Mouse (Mus musculus) CH12.LX (cell line): Measurements from ENCODE around the gene Ppp1r27.

Experiments
- CTCF ChIP-seq, 2 experiments: IDR thresholded peaks in 1 of 2; conservative IDR thresholded peaks in 1 of 2; 2 replicates each; pipeline ENCODE4 v1.5.1; 2011 to 2012; ENCODE audit warnings: low read depth in 2 of 2, low read length in 2 of 2, improper control_type of control experiment in 1 of 2, inconsistent platforms in 1 of 2, mild to moderate bottlenecking in 1 of 2, moderate library complexity in 1 of 2
- GABPA ChIP-seq: IDR thresholded peaks from 2 replicates; pipeline ENCODE4 v1.6.1; 2012; ENCODE audit warnings: low read depth, low read length, improper control_type of control experiment, inconsistent platforms; ENCODE audit not compliant: insufficient replicate concordance
- HCFC1 ChIP-seq: IDR thresholded peaks from 2 replicates; pipeline ENCODE4 v1.6.1; 2012; ENCODE audit warnings: low read depth, mild to moderate bottlenecking, inconsistent platforms, low read length, improper control_type of control experiment
- JUN ChIP-seq: IDR thresholded peaks from 2 replicates; pipeline ENCODE4 v1.6.1; 2011; ENCODE audit warnings: low read depth, mild to moderate bottlenecking, low read length, improper control_type of control experiment, moderate library complexity; ENCODE audit not compliant: insufficient read depth
- JUND ChIP-seq: conservative IDR thresholded peaks from 2 replicates; pipeline ENCODE4 v1.6.1; 2011; ENCODE audit warnings: low read depth, low read length, improper control_type of control experiment
- MEF2A ChIP-seq: IDR thresholded peaks from 2 replicates; pipeline ENCODE4 v1.6.1; 2014; ENCODE audit warnings: low read depth, mild to moderate bottlenecking, inconsistent platforms, low read length, improper control_type of control experiment, borderline replicate concordance
- NRF1 ChIP-seq: IDR thresholded peaks from 2 replicates; pipeline ENCODE4 v1.6.1; 2014; ENCODE audit warnings: low read depth, mild to moderate bottlenecking, inconsistent platforms, low read length, improper control_type of control experiment, moderate library complexity
- POLR2A ChIP-seq: IDR thresholded peaks from 2 replicates; pipeline ENCODE4 v1.6.1; 2011; ENCODE audit warnings: low read depth, mild to moderate bottlenecking, improper control_type of control experiment, low read length
- POLR2AphosphoS2 ChIP-seq: IDR thresholded peaks from 2 replicates; pipeline ENCODE4 v1.6.1; 2011; ENCODE audit warnings: low read depth, low read length, improper control_type of control experiment
- UBTF ChIP-seq: IDR thresholded peaks from 2 replicates; pipeline ENCODE4 v1.6.1; 2012; ENCODE audit warnings: low read depth, mild to moderate bottlenecking, inconsistent platforms, low read length, improper control_type of control experiment, moderate library complexity
- ZC3H11A ChIP-seq: IDR thresholded peaks from 2 replicates; pipeline ENCODE4 v1.6.1; 2012; ENCODE audit warnings: low read depth, mild to moderate bottlenecking, inconsistent platforms, low read length, improper control_type of control experiment
- ZNF384 ChIP-seq: IDR thresholded peaks from 2 replicates; pipeline ENCODE4 v1.6.1; 2012; ENCODE audit warnings: low read depth, low read length, improper control_type of control experiment, inconsistent platforms

DNA sequence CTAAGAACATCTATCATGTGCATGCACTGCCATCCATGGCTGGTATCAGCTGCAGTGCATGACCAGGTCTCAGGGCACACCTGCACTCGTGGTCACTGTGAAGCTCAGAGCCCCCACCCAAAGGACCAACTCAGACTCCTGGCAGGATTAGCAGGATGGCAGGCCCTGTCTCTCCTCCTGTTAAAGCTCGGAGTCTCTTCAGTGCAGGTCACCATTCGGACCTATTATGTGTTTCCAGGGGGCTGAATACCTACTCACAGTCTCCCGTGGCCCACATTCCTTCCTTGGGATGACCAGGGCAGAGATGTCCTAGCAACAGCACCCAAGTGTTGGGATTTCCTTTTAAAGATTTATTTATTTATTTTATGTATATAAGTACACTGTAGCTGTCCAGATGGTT is 33.8 kb downstream of the Ppp1r27 start:
- no peak for TF ChIP-seq MEF2A
- no peak for TF ChIP-seq POLR2AphosphoS2
- no peak for TF ChIP-seq JUND
- no peak for TF ChIP-seq ZC3H11A
- TF ChIP-seq UBTF = no peak
- no peak for TF ChIP-seq HCFC1
- TF ChIP-seq NRF1 = no peak
- no peak for TF ChIP-seq POLR2A
- TF ChIP-seq CTCF (conservative IDR thresholded peaks at IDR 0.05 in 1 of 2, IDR thresholded peaks at IDR 0.05 in 1 of 2; ENCODE audit: low read depth in 2 of 2, low read length in 2 of 2) = no peak
- no peak for TF ChIP-seq GABPA
- TF ChIP-seq ZNF384 = no peak
- TF ChIP-seq JUN = no peak
